ENCODE assay signal across 7 mouse cellular contexts in the genomic region with DNA sequence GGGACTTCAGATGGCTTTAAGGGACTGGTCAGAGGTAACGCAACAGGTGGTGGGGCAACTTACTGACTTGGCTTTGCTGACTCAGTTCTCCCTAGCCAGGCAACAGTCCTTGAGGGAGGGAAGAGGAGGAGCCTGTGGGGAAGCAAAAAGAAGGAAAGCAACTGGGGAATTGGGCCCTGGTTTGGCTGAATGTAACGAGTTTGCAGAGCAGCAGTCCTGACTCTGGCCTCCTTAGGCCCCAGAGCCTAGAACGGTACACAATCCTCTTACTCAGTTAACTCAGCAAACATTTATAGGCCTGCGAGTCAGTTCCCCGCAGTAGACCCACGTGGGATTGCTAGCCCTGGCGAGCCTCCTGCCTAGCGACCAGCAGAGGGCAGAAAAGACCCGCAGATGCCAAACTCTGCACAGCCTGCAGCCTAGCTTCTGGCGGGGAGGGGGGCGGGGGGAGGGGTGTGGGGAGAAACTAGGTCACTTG. TPM values are rescaled to one million over a fixed set of nuclear protein-coding genes. Genes with fewer than 3 reads are reported as not detected.
DNase-seq lines count a peak whose midpoint lies in the region; ATAC-seq and TF ChIP-seq lines count a peak whose summit lies in the region.

No protein-coding gene starts in this region.

- WGBS in limb, embryonic 10.5 days = under 1% methylated on average over 11 of the region's 11 CpGs
- 2% methylated on average over 11 of the region's 11 CpGs for WGBS in midbrain, embryonic 13.5 days
- 4% methylated on average over 11 of the region's 11 CpGs for WGBS in small intestine, adult 2 months

- ATAC-seq in granulocyte monocyte progenitor cell, adult 5-6 weeks (replicated peaks; ENCODE audit: poor library complexity, severe bottlenecking) = peak; percentile 95
- ATAC-seq in midbrain, embryonic 13.5 days = peak; percentile 92

- 0 out of 2 replicates have a peak overlapping the region, but pooled peaks have one; percentile 37 for H3K27ac ChIP-seq in limb, embryonic 10.5 days
- H3K27ac ChIP-seq in midbrain, embryonic 13.5 days = no peak overlapping the region
- H3K27ac ChIP-seq in small intestine, adult 2 months (ENCODE audit: insufficient read depth, low read depth, low read length) = no peak overlapping the region

- peak; percentile 80 for TF ChIP-seq CTCF in small intestine, adult 2 months (IDR thresholded peaks at IDR 0.05; ENCODE audit: extremely low read depth, insufficient read length, insufficient replicate concordance, low read depth, low read length)

- no peaks in the 10 kb centered on the region for H3K9me3 ChIP-seq in limb, embryonic 10.5 days (replicated peaks)
- no peaks in the 10 kb centered on the region for H3K9me3 ChIP-seq in midbrain, embryonic 13.5 days

- peak; percentile 89 for DNase-seq in adrenal gland, adult 2 months
- DNase-seq in embryo, embryonic 11.5 days (ENCODE audit: low read depth, low spot score) = peak; percentile 59
- DNase-seq in kidney, adult 11 months = peak; percentile 75
- peak; percentile 86 for DNase-seq in limb, embryonic 10.5 days (ENCODE audit: low spot score)

- TF ChIP-seq POLR2A in small intestine, adult 2 months (IDR thresholded peaks at IDR 0.05; ENCODE audit: low read depth, low read length) = no peak

- peaks cover 36% of the 10 kb centered on the region for H3K4me1 ChIP-seq in limb, embryonic 10.5 days
- no peaks in the 10 kb centered on the region for H3K4me1 ChIP-seq in midbrain, embryonic 13.5 days (replicated peaks)
- H3K4me1 ChIP-seq in small intestine, adult 2 months (ENCODE audit: control insufficient read depth, insufficient read depth, insufficient read length, low read length) = peaks cover 2% of the 10 kb centered on the region; the same call in 1 of the 2 replicates

- no peak overlapping the region for H3K9ac ChIP-seq in midbrain, embryonic 13.5 days (replicated peaks)

- peak overlapping the region; percentile 33 for H3K4me3 ChIP-seq in limb, embryonic 10.5 days
- H3K4me3 ChIP-seq in midbrain, embryonic 13.5 days (replicated peaks) = no peak overlapping the region
- H3K4me3 ChIP-seq in small intestine, adult 2 months (ENCODE audit: low read depth, low read length) = peak overlapping the region; percentile 16; the same call in 1 of the 2 replicates

- H3K27me3 ChIP-seq in limb, embryonic 10.5 days (ENCODE audit: low read depth, poor library complexity, severe bottlenecking) = peaks cover 11% of the 10 kb centered on the region; the same call in 1 of the 2 replicates
- peaks cover 15% of the 10 kb centered on the region for H3K27me3 ChIP-seq in midbrain, embryonic 13.5 days
- H3K27me3 ChIP-seq in small intestine, adult 2 months (ENCODE audit: control insufficient read depth, insufficient read depth, low read length) = no peaks in the 10 kb centered on the region

- H3K4me2 ChIP-seq in midbrain, embryonic 13.5 days (replicated peaks) = no peak overlapping the region

- no peaks in the 10 kb centered on the region for H3K36me3 ChIP-seq in limb, embryonic 10.5 days
- no peaks in the 10 kb centered on the region for H3K36me3 ChIP-seq in midbrain, embryonic 13.5 days
- H3K36me3 ChIP-seq in small intestine, adult 2 months (ENCODE audit: control insufficient read depth, insufficient read depth, low read length) = no peaks in the 10 kb centered on the region

RNA-seq across cellular contexts. Expression of a gene that starts 23.5 kb away (rescaled TPM):
- 10 to 100 TPM; 25.9 to 40.5 TPM for total RNA-seq in adrenal gland, adult 2 months (2021)
- 4.1 and 4.8 TPM in 2 replicates for polyA plus RNA-seq in adrenal gland, adult 2 months (2012; rRNA removed)
- 46.9 and 51.3 TPM in 2 replicates for total RNA-seq in granulocyte monocyte progenitor cell, adult 5-6 weeks (2014; fragmentation: Nextera tagmentation)
- 28.4 and 32.1 TPM in 2 replicates for total RNA-seq in granulocyte monocyte progenitor cell, adult 5-6 weeks (2017)
- 17.2 and 17.4 TPM in 2 replicates for polyA plus RNA-seq in limb, embryonic 10.5 days (2016; fragmentation: Nextera tagmentation; extraction: Ambion mirVana)
- polyA plus RNA-seq in midbrain, embryonic 13.5 days (2015; fragmentation: Nextera tagmentation; extraction: Ambion mirVana) = 10.7 and 12.0 TPM in 2 replicates
- polyA plus RNA-seq in small intestine, adult 2 months (2012; rRNA removed) = 2.7 and 5.6 TPM in 2 replicates
